Mouse (Mus musculus) brain, adult 2 months (tissue): Measurements from ENCODE around the gene Ppef1.

Source experiments
- DNase-seq: peaks from one replicate; pipeline ENCODE4 v3.0.0; 2011; ENCODE audit warnings: low read depth, low spot score

Ppef1 gene

GRCm38 (mm10) chrX:160598562-160599458 is 136.8 kb downstream of the Ppef1 start:
- peak; percentile 82 for DNase-seq

GRCm38 (mm10) chrX:160598055-160598454 is 137.5 kb downstream of the Ppef1 start:
- no peak for DNase-seq

GRCm38 (mm10) chrX:160592933-160593332 is 142.6 kb downstream of the Ppef1 start:
- peak; percentile 76 for DNase-seq

DNA sequence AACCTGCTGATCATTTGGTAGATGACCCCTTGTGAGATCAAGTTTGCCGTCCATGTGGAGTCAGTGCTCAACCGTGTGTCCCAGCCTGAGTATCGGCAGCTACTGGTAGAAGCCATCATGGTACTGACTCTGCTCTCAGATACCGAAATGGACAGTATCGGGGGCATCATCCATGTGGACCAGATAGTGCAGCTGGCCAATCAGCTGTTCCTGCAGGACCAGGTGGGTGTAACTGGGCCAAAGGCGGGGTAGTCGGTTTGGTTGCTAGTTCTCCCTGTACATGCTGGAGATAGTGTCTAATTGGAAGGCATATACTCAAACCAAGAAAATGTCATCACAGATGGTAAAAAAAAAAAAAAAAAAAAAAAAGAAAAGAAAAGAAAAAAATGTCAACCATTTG is 145.4 kb downstream of the Ppef1 start:
- DNase-seq = no peak

DNA sequence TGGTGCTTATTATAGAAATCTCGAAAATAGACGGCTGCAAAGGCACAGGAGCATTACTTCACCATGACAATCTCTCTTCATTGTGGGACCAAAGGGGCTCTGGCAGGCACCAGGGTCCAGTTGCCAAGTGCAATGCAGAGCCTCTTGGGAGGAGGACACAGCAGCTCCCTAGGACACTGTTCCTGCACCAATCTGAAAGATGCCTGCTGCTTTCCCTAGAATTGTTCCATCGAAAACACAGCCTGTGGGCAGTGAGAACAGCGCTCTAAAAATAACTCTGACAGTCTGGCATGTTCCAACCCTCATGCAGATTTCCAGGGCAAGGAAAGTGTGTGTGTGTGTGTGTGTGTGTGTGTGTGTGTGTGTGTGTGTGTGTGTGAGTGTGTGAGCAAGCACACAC is 147.0 kb downstream of the Ppef1 start:
- DNase-seq = peak; percentile 81

DNA sequence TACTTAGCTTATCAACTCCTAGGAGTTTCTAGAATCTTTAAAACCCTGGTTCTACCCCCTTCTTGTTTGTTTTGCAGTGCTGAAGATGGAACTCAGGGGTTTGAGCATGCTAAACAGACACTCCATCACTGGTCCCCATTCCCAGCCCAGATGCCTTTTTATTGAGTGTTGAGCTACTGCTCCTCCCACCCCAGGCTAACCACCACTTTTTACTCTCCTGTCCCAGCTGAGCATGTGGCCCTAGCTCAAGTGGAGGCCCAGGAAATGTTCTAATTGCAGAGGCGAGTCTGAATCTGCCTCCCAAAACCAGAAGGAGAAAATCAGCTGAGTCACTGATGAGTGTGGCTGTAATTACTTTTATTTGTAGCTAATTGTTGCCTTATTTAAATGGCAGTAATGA is 150.5 kb downstream of the Ppef1 start:
- DNase-seq = peak; percentile 72

DNA sequence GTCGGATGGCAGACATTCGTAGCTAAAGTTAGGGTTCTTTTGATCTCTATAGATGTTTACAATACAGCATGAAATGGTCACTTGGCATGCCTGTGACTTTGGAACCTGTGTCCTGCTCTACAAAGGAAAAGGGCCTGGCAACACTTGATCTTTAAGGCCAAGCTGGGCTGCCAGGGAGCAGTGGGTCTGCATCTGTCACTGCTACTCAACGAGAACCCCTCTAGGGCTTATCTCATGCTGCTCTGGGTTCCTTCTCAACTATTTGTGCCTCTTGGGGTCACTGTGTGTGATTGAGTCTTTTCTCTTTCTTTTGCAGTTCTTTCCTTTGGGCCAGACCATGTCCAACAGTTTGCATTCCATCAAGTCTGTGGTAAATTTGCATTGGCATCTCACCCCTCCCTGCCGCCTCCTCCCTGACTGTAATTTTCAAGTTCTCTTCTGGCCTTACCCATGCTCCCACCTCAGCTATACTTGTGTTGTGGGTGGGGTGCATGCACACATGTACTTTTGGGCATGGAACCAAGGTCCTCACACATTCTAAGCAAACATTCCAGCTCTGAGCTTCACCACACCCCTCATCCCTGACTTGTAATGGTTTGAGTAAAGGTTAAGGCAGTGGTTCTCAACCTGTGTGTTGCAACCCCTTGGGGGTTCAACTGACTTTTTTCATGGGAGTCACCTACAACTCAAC is 151.3 kb downstream of the Ppef1 start:
- no peak for DNase-seq

DNA sequence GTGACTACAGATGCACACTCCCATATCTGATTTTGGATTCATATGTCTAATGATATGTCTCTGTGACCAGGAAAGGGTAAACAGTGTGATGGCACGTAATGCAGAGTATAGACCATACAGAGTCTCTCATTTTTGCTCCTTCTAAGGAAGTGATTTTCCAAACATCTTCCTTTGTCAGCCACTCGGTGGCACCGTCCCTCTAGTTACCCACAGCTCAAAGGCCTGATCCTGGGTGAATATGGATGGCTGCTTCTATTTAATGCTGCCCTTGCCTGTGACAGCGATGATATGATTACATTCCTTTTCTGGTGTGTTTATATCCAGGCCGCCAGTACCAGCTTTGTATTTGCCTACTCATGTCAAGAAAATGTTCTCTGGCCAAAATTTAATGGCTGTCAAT is 152.0 kb downstream of the Ppef1 start:
- peak; percentile 65 for DNase-seq
